Mouse (Mus musculus): Measurements from ENCODE around the gene Dbx1. TPM values are rescaled to one million over a fixed set of nuclear protein-coding genes. Genes with fewer than 3 reads are reported as not detected.

Dbx1 gene
- polyA plus RNA-seq, 1 experiment from 2014 or later = not detected

GRCm38 (mm10) chr7:49616258-49616735, 20.4 kb downstream of the Dbx1 start:
- H3K36me3 ChIP-seq (ENCODE audit: insufficient read depth, low read length) = no peaks in the 10 kb centered on the region
- H3K4me2 ChIP-seq (ENCODE audit: low read length) = no peak overlapping the region

DNA sequence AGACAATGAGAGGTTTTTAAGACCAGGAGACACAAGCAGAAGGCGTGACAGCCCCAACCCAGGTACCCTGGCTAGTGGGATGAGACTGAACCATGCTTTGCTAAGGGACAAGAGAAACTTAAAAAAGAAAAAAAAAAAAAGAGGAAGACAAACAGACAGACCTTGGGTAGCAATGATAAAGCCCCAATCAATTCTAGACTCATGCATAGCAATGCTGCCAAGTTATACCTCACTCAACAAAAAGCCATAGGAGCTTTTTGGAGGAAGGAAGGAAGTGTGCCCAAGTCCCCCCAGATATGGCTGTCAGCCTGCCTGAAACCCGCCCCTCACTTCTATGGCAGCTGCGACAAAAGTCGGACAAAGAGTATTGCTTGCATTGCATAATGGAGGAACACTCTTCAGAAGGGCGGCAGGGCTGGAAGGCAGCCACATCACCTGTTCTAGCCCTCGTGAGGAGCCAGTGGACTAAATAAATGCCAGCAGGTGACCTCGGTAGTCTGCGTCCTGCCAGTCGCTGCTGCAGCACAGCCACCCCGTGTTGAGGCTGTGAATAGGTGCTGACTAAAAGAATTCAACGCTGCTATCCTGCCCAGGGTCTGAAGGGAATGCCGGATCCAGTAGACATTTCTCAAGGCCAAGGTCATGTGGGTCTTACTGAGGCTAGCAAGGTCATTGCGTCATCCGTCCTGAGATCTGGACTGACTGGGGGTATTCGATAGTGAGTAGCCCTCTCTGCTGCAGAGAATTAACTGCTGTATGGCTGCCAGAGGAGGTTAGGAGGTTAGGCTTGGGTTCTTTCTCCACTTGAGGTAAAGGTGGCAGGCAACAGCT, 31.5 kb downstream of the Dbx1 start:
- 84% methylated on average over 15 of the region's 15 CpGs for WGBS
- TF ChIP-seq CTCF (IDR thresholded peaks at IDR 0.05; ENCODE audit: low read depth) = no peak
- Histone ChIP-seq H3K27ac (no peak overlapping the region), H3K27me3 (ENCODE audit: insufficient read depth, low read length) (no peaks in the 10 kb centered on the region), H3K4me3 (replicated peaks; ENCODE audit: low read depth, low read length) (no peak overlapping the region), H3K4me1 (replicated peaks; ENCODE audit: insufficient read depth, low read length) (no peaks in the 10 kb centered on the region), H3K9me3 (replicated peaks; ENCODE audit: low read length) (no peaks in the 10 kb centered on the region), H3K4me2 (ENCODE audit: low read length) (no peak overlapping the region), H3K9ac (ENCODE audit: low read depth, low read length) (no peak overlapping the region), H3K36me3 (ENCODE audit: insufficient read depth, low read length) (peaks cover 35% of the 10 kb centered on the region; the same call in 1 of the 2 replicates)
- DNase-seq (ENCODE audit: low spot score) (no peak), ATAC-seq (replicated peaks; ENCODE audit: low FRiP score, low read depth) (no peak)

More at GRCm38 (mm10) chr7:49616258-49616735, 20.4 kb downstream of the Dbx1 start:
- Histone ChIP-seq H3K9me3 (replicated peaks; ENCODE audit: low read length) (no peaks in the 10 kb centered on the region), H3K27ac (no peak overlapping the region), H3K4me3 (replicated peaks; ENCODE audit: low read depth, low read length) (no peak overlapping the region), H3K27me3 (ENCODE audit: insufficient read depth, low read length) (no peaks in the 10 kb centered on the region), H3K9ac (ENCODE audit: low read depth, low read length) (no peak overlapping the region), H3K4me1 (replicated peaks; ENCODE audit: insufficient read depth, low read length) (no peaks in the 10 kb centered on the region)
- peak; percentile 83 for TF ChIP-seq CTCF (IDR thresholded peaks at IDR 0.05; ENCODE audit: low read depth)
- 6% methylated on average over 7 of the region's 7 CpGs for WGBS
- DNase-seq (ENCODE audit: low spot score) = peak; percentile 83
- ATAC-seq (replicated peaks; ENCODE audit: low FRiP score, low read depth) = no peak; the same call in 1 of the 2 replicates

GRCm38 (mm10) chr7:49604244-49604643, 32.4 kb downstream of the Dbx1 start:
- 81% methylated on average over 14 of the region's 14 CpGs for WGBS
- no peak overlapping the region for H3K27ac ChIP-seq
- no peaks in the 10 kb centered on the region for H3K27me3 ChIP-seq (ENCODE audit: insufficient read depth, low read length)
- ATAC-seq (replicated peaks; ENCODE audit: low FRiP score, low read depth) (no peak), DNase-seq (ENCODE audit: low spot score) (no peak)
- no peak overlapping the region for H3K4me2 ChIP-seq (ENCODE audit: low read length)
- H3K9me3 ChIP-seq (replicated peaks; ENCODE audit: low read length) = no peaks in the 10 kb centered on the region
- no peak overlapping the region for H3K4me3 ChIP-seq (replicated peaks; ENCODE audit: low read depth, low read length)
- peaks cover 42% of the 10 kb centered on the region; the same call in 1 of the 2 replicates for H3K36me3 ChIP-seq (ENCODE audit: insufficient read depth, low read length)
- no peak overlapping the region for H3K9ac ChIP-seq (ENCODE audit: low read depth, low read length)
- H3K4me1 ChIP-seq (replicated peaks; ENCODE audit: insufficient read depth, low read length) = no peaks in the 10 kb centered on the region
- TF ChIP-seq CTCF (IDR thresholded peaks at IDR 0.05; ENCODE audit: low read depth) = no peak

DNA sequence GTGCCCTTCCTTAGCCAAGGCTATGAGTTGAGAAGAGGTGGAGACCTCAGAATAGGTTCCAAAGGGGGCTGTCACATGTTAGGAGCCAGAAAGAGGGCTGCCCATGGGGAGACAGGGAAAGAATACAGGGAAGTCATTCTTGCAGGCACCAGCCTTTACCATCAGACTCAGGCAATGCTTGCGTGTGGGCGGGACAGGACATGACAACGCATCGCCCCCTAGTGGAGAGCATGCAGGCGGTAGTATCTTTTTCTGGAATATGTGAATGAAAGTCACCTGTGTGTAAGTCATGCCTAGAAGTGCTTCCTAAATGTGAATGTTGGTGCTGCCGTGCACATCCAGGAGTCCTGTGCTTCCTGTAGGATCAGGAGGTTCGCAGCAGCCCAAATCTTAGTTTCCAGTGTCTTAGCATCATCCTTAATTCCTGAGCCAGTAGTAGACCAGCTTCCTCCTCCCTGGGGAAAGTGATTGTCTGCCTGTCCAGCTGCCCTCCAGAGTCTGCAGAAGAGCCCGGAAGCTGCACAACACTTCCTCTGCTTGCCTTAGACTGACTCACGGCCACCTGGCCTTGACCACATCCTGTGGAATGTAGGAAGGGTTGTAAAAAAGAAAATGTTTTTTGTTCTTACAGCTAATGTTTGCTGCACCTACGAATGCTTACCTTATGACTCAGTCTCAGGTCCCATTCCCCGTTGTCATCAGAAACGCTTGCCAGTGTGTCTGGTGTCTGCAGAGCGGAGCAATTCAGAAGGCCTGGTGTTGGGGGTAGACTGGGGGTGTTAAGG, 35.3 kb downstream of the Dbx1 start:
- Histone ChIP-seq H3K4me1 (replicated peaks; ENCODE audit: insufficient read depth, low read length) (no peaks in the 10 kb centered on the region), H3K9me3 (replicated peaks; ENCODE audit: low read length) (no peaks in the 10 kb centered on the region), H3K36me3 (ENCODE audit: insufficient read depth, low read length) (peaks cover 61% of the 10 kb centered on the region), H3K27me3 (ENCODE audit: insufficient read depth, low read length) (no peaks in the 10 kb centered on the region), H3K4me2 (ENCODE audit: low read length) (no peak overlapping the region), H3K4me3 (replicated peaks; ENCODE audit: low read depth, low read length) (no peak overlapping the region), H3K9ac (ENCODE audit: low read depth, low read length) (no peak overlapping the region), H3K27ac (no peak overlapping the region)
- ATAC-seq (replicated peaks; ENCODE audit: low FRiP score, low read depth) = no peak
- WGBS = 46% methylated on average over 13 of the region's 13 CpGs
- TF ChIP-seq CTCF (IDR thresholded peaks at IDR 0.05; ENCODE audit: low read depth) = peak; percentile 94
- DNase-seq (ENCODE audit: low spot score) = peak; percentile 89

DNA sequence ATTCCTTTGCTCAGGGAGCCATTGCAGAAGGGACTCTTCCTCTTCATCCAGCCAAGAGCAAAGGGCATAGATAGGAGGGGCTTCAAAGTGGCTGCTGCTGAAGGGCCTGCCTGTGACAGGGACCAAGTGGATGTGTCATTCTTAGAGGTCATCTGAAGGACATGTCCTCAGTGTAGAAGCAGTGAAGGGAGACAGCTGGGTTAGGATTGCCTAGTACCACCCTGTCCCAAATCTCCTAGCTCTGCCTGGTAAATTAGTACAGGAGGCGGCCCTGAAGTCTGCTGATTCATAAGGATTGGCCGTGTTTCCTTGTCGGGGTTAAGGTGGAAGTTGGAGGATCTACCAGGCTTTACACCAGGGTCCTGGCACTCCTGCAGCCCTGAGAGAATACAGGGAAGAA, 36.7 kb downstream of the Dbx1 start:
- ATAC-seq (replicated peaks; ENCODE audit: low FRiP score, low read depth) = no peak
- WGBS = 70% methylated on average over 3 of the region's 3 CpGs

GRCm38 (mm10) chr7:49598225-49598624, 38.4 kb downstream of the Dbx1 start:
- TF ChIP-seq CTCF (IDR thresholded peaks at IDR 0.05; ENCODE audit: low read depth) = no peak
- Histone ChIP-seq H3K9ac (ENCODE audit: low read depth, low read length) (no peak overlapping the region), H3K4me3 (replicated peaks; ENCODE audit: low read depth, low read length) (no peak overlapping the region), H3K27me3 (ENCODE audit: insufficient read depth, low read length) (no peaks in the 10 kb centered on the region), H3K4me1 (replicated peaks; ENCODE audit: insufficient read depth, low read length) (no peaks in the 10 kb centered on the region), H3K4me2 (ENCODE audit: low read length) (no peak overlapping the region), H3K36me3 (ENCODE audit: insufficient read depth, low read length) (peaks cover 65% of the 10 kb centered on the region), H3K9me3 (replicated peaks; ENCODE audit: low read length) (no peaks in the 10 kb centered on the region), H3K27ac (no peak overlapping the region)
- ATAC-seq (replicated peaks; ENCODE audit: low FRiP score, low read depth) = no peak
- WGBS = 92% methylated on average over 13 of the region's 13 CpGs
- no peak for DNase-seq (ENCODE audit: low spot score)

More for the DNA sequence above, 36.7 kb downstream of the Dbx1 start:
- no peaks in the 10 kb centered on the region for H3K9me3 ChIP-seq (replicated peaks; ENCODE audit: low read length)
- H3K4me2 ChIP-seq (ENCODE audit: low read length) = no peak overlapping the region
- H3K9ac ChIP-seq (ENCODE audit: low read depth, low read length) = no peak overlapping the region
- no peak overlapping the region for H3K4me3 ChIP-seq (replicated peaks; ENCODE audit: low read depth, low read length)
- peaks cover 65% of the 10 kb centered on the region for H3K36me3 ChIP-seq (ENCODE audit: insufficient read depth, low read length)
- H3K27me3 ChIP-seq (ENCODE audit: insufficient read depth, low read length) = no peaks in the 10 kb centered on the region
- no peak overlapping the region for H3K27ac ChIP-seq
- no peak for DNase-seq (ENCODE audit: low spot score)
- TF ChIP-seq CTCF (IDR thresholded peaks at IDR 0.05; ENCODE audit: low read depth) = no peak
- no peaks in the 10 kb centered on the region for H3K4me1 ChIP-seq (replicated peaks; ENCODE audit: insufficient read depth, low read length)
